Mouse (Mus musculus): ENCODE measurements around the gene Far2. TPM values are rescaled to one million over a fixed set of nuclear protein-coding genes. Genes with fewer than 3 reads are reported as not detected.

The Far2 gene
- polyA plus RNA-seq, 1 experiment from 2014 or later, result 1.1 TPM

- Histone ChIP-seq H3K4me2 (replicated peaks; ENCODE audit: low read depth, low read length) (no peak overlapping the region), H3K27ac (ENCODE audit: low read length) (no peak overlapping the region), H3K4me3 (ENCODE audit: low read depth, low read length) (no peak overlapping the region), H3K4me1 (ENCODE audit: insufficient read depth, low read depth, low read length) (no peaks in the 10 kb centered on the region), H3K36me3 (ENCODE audit: insufficient read depth, low read length) (no peaks in the 10 kb centered on the region), H3K9me3 (ENCODE audit: low read length) (no peaks in the 10 kb centered on the region), H3K9ac (replicated peaks; ENCODE audit: low read depth) (no peak overlapping the region), H3K27me3 (replicated peaks; ENCODE audit: insufficient read depth, low read length) (no peaks in the 10 kb centered on the region)
- DNase-seq (ENCODE audit: low spot score) (no peak), ATAC-seq (no peak)
- 48% methylated on average over 3 of the region's 3 CpGs for WGBS
- no peak for TF ChIP-seq EP300 (IDR thresholded peaks at IDR 0.05)
- TF ChIP-seq CTCF (IDR thresholded peaks at IDR 0.05), result no peak
These were observed 125.8 kb downstream of the Far2 start for GRCm38 (mm10) chr6:148172904-148173303.

DNA sequence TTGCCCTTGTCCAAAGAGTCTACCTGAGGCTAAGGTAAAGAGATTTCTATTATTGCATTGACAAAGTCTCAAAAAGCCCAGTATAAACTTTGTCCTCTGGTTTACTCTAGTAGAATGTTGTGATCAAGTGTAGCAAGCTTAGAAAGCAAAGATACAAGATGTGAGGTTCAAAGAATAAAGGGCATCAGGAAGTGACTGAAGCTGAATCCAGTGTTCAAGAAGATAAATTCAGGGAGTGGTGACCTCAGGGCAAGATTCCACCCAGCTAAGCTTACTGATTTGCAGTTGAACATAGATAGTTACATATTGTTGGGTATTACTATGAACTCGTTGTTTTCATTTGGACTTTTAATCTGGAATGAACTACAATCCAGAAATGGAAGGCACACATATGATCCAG is 138.6 kb downstream of the Far2 start:
- Histone ChIP-seq H3K9me3 (ENCODE audit: low read length) (no peaks in the 10 kb centered on the region), H3K36me3 (ENCODE audit: insufficient read depth, low read length) (peaks cover 31% of the 10 kb centered on the region)
- 91% methylated on average over 1 of the region's 1 CpGs for WGBS

GRCm38 (mm10) chr6:148193972-148194701 is 147.1 kb downstream of the Far2 start:
- 70% methylated on average over 6 of the region's 6 CpGs for WGBS
- DNase-seq (ENCODE audit: low spot score), result no peak
- H3K4me3 ChIP-seq (ENCODE audit: low read depth, low read length), result no peak overlapping the region
- no peak overlapping the region for H3K9ac ChIP-seq (replicated peaks; ENCODE audit: low read depth)
- no peaks in the 10 kb centered on the region for H3K27me3 ChIP-seq (replicated peaks; ENCODE audit: insufficient read depth, low read length)
- no peaks in the 10 kb centered on the region for H3K4me1 ChIP-seq (ENCODE audit: insufficient read depth, low read depth, low read length)
- H3K4me2 ChIP-seq (replicated peaks; ENCODE audit: low read depth, low read length), result no peak overlapping the region
- no peak for ATAC-seq
- no peaks in the 10 kb centered on the region for H3K9me3 ChIP-seq (ENCODE audit: low read length)
- TF ChIP-seq EP300 (IDR thresholded peaks at IDR 0.05), result no peak
- TF ChIP-seq CTCF (IDR thresholded peaks at IDR 0.05), result no peak
- peaks cover 16% of the 10 kb centered on the region for H3K36me3 ChIP-seq (ENCODE audit: insufficient read depth, low read length)
- H3K27ac ChIP-seq (ENCODE audit: low read length), result no peak overlapping the region

More for the DNA sequence above, 138.6 kb downstream of the Far2 start:
- Histone ChIP-seq H3K27me3 (replicated peaks; ENCODE audit: insufficient read depth, low read length) (no peaks in the 10 kb centered on the region), H3K4me3 (ENCODE audit: low read depth, low read length) (no peak overlapping the region), H3K4me2 (replicated peaks; ENCODE audit: low read depth, low read length) (no peak overlapping the region), H3K27ac (ENCODE audit: low read length) (no peak overlapping the region), H3K9ac (replicated peaks; ENCODE audit: low read depth) (no peak overlapping the region), H3K4me1 (ENCODE audit: insufficient read depth, low read depth, low read length) (no peaks in the 10 kb centered on the region)
- ATAC-seq, result no peak
- no peak for DNase-seq (ENCODE audit: low spot score)
- no peak for TF ChIP-seq EP300 (IDR thresholded peaks at IDR 0.05)
- no peak for TF ChIP-seq CTCF (IDR thresholded peaks at IDR 0.05)

GRCm38 (mm10) chr6:148199177-148199576 is 152.1 kb downstream of the Far2 start:
- TF ChIP-seq CTCF (IDR thresholded peaks at IDR 0.05), result no peak
- ATAC-seq (no peak), DNase-seq (ENCODE audit: low spot score) (no peak)
- Histone ChIP-seq H3K9me3 (ENCODE audit: low read length) (no peaks in the 10 kb centered on the region), H3K4me1 (ENCODE audit: insufficient read depth, low read depth, low read length) (no peaks in the 10 kb centered on the region), H3K4me2 (replicated peaks; ENCODE audit: low read depth, low read length) (no peak overlapping the region), H3K36me3 (ENCODE audit: insufficient read depth, low read length) (peaks cover 17% of the 10 kb centered on the region; the same call in 1 of the 2 replicates), H3K9ac (replicated peaks; ENCODE audit: low read depth) (no peak overlapping the region), H3K27me3 (replicated peaks; ENCODE audit: insufficient read depth, low read length) (no peaks in the 10 kb centered on the region), H3K4me3 (ENCODE audit: low read depth, low read length) (no peak overlapping the region), H3K27ac (ENCODE audit: low read length) (no peak overlapping the region)
- WGBS, result 86% methylated on average over 2 of the region's 2 CpGs

GRCm38 (mm10) chr6:148199729-148200128 is 152.7 kb downstream of the Far2 start:
- no peak overlapping the region for H3K27ac ChIP-seq (ENCODE audit: low read length)
- no peak for ATAC-seq

GRCm38 (mm10) chr6:148205134-148205533 is 158.1 kb downstream of the Far2 start:
- Histone ChIP-seq H3K4me2 (replicated peaks; ENCODE audit: low read depth, low read length) (no peak overlapping the region), H3K4me3 (ENCODE audit: low read depth, low read length) (no peak overlapping the region), H3K27me3 (replicated peaks; ENCODE audit: insufficient read depth, low read length) (no peaks in the 10 kb centered on the region), H3K27ac (ENCODE audit: low read length) (no peak overlapping the region), H3K9ac (replicated peaks; ENCODE audit: low read depth) (no peak overlapping the region), H3K4me1 (ENCODE audit: insufficient read depth, low read depth, low read length) (peaks cover 3% of the 10 kb centered on the region; the same call in 1 of the 2 replicates), H3K36me3 (ENCODE audit: insufficient read depth, low read length) (peaks cover 7% of the 10 kb centered on the region; the same call in 1 of the 2 replicates), H3K9me3 (ENCODE audit: low read length) (no peaks in the 10 kb centered on the region)
- DNase-seq (ENCODE audit: low spot score), result no peak
- TF ChIP-seq CTCF (IDR thresholded peaks at IDR 0.05) (no peak), EP300 (IDR thresholded peaks at IDR 0.05) (no peak)
- 75% methylated on average over 1 of the region's 1 CpGs for WGBS
- ATAC-seq, result no peak

More at GRCm38 (mm10) chr6:148199729-148200128, 152.7 kb downstream of the Far2 start:
- H3K4me1 ChIP-seq (ENCODE audit: insufficient read depth, low read depth, low read length), result no peaks in the 10 kb centered on the region
- no peak for TF ChIP-seq EP300 (IDR thresholded peaks at IDR 0.05)
- TF ChIP-seq CTCF (IDR thresholded peaks at IDR 0.05), result no peak
- H3K9me3 ChIP-seq (ENCODE audit: low read length), result no peaks in the 10 kb centered on the region
- H3K4me2 ChIP-seq (replicated peaks; ENCODE audit: low read depth, low read length), result no peak overlapping the region
- DNase-seq (ENCODE audit: low spot score), result no peak
- no peak overlapping the region for H3K9ac ChIP-seq (replicated peaks; ENCODE audit: low read depth)
- WGBS, result 89% methylated on average over 3 of the region's 3 CpGs
- no peaks in the 10 kb centered on the region for H3K27me3 ChIP-seq (replicated peaks; ENCODE audit: insufficient read depth, low read length)
- peaks cover 17% of the 10 kb centered on the region; the same call in 1 of the 2 replicates for H3K36me3 ChIP-seq (ENCODE audit: insufficient read depth, low read length)
- H3K4me3 ChIP-seq (ENCODE audit: low read depth, low read length), result no peak overlapping the region

Measured in lung, postnatal 0 days (tissue).